Comparison of ENCODE assay signal across 14 mouse cellular contexts in the genomic region with DNA sequence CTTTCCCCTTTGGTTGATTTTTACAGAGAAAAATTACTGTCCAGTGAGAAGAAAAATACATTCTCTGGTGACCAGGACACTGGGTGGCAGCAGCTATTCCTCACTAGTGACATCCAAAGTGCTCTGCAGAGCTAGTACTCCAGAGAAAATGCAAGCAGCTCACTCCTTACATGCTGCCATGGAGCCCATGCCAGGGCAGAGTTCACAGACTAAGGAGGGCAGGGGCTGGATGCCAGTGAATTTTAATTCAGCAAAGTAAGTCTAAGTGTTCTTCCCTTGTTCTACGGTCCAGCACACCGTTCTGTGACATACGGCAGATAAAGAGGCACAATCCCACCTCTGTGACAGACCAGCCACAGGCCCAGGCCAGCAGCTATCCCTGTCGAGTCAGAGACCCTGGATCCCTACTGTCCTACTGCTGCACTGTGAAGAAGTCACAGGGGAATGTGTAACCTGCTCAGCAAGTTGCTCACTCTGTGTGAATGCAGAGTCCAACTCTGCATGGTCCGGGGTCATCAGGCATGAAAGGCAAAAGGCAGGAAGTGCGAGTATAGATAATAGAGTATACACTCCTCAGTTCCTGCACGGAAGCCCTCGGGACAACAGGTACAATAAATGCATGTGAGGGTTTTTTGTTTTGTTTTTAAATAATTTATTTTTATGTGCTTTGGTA. TPM values are rescaled to one million over a fixed set of nuclear protein-coding genes. Genes with fewer than 3 reads are reported as not detected.
DNase-seq lines count a peak whose midpoint lies in the region; ATAC-seq and TF ChIP-seq lines count a peak whose summit lies in the region.
"Had no signal": no experiment of that assay in that cellular context is flagged by ENCODE, and none has a peak within 500 bp of the region (broad histone marks: within the 10 kb centered on the region; RNA-seq: fewer than 3 reads in every experiment).

No protein-coding gene starts in this region.

- peaks cover 29 to 47% of the 10 kb centered on the region in 2 experiments for H3K4me1 ChIP-seq in heart, embryonic 14.5 days (ENCODE audit: control insufficient read depth in 2 of 2, insufficient read depth in 2 of 2, low read length in 2 of 2)
- peaks cover 100% of the 10 kb centered on the region for H3K4me1 ChIP-seq in megakaryocyte, embryonic 14.5 days
- H3K4me1 ChIP-seq in kidney, postnatal 0 days (replicated peaks; ENCODE audit: insufficient read depth, low read length): no peaks in the 10 kb centered on the region

- ATAC-seq in heart, embryonic 14.5 days (ENCODE audit: insufficient number of reproducible peaks, insufficient read depth, low FRiP score, low read depth): no peak
- ATAC-seq in megakaryocyte, adult 5-6 weeks (ENCODE audit: poor library complexity, severe bottlenecking): no peak
- no peak for ATAC-seq in kidney, postnatal 0 days (replicated peaks; ENCODE audit: low FRiP score, low read depth)
- ATAC-seq: activated CD4-positive, CD25-positive, alpha-beta regulatory T cell, adult 4 months had no signal

- 33% methylated on average over 8 of the region's 8 CpGs for WGBS in heart, embryonic 14.5 days
- 78% methylated on average over 8 of the region's 8 CpGs for WGBS in kidney, postnatal 0 days

- DNase-seq in heart, postnatal 36 days: no peak
- DNase-seq in kidney, postnatal 0 days (ENCODE audit: low spot score): no peak
- no peak for DNase-seq in embryo, embryonic 9.5 days (ENCODE audit: extremely low spot score)
- DNase-seq in layer of hippocampus, postnatal 36 days: no peak
- DNase-seq: cerebellum, adult 8-10 months; midbrain, embryonic 14.5 days; retina, postnatal 1 day; right cerebral cortex, postnatal 4 days had no signal

- TF ChIP-seq CTCF in kidney, postnatal 0 days (IDR thresholded peaks at IDR 0.05; ENCODE audit: low read depth): no peak

- H3K9ac ChIP-seq in heart, embryonic 14.5 days (ENCODE audit: low read length): no peak overlapping the region
- H3K9ac ChIP-seq in kidney, postnatal 0 days (ENCODE audit: low read depth, low read length): no peak overlapping the region

- H3K4me3 ChIP-seq in heart, embryonic 14.5 days (ENCODE audit: control insufficient read depth in 1 of 2, insufficient read depth in 1 of 2, low read depth in 1 of 2, low read length in 2 of 2): no peak overlapping the region
- H3K4me3 ChIP-seq in megakaryocyte, embryonic 14.5 days (replicated peaks): peak overlapping the region; percentile 29
- H3K4me3 ChIP-seq in kidney, postnatal 0 days (replicated peaks; ENCODE audit: low read depth, low read length): no peak overlapping the region
- H3K4me3 ChIP-seq: myocyte had no signal

- intact Hi-C loops in heart, postnatal 36 days (cut with DNase I): no loop called here

- no peaks in the 10 kb centered on the region for H3K27me3 ChIP-seq in heart, embryonic 14.5 days (ENCODE audit: control insufficient read depth, insufficient read depth, low read length)
- H3K27me3 ChIP-seq in megakaryocyte, embryonic 14.5 days (replicated peaks): no peaks in the 10 kb centered on the region
- H3K27me3 ChIP-seq in kidney, postnatal 0 days (ENCODE audit: insufficient read depth, low read length): no peaks in the 10 kb centered on the region
- H3K27me3 ChIP-seq: Patski had no signal

- H3K36me3 ChIP-seq in heart, embryonic 14.5 days (ENCODE audit: control insufficient read depth, insufficient read depth, low read length): peaks cover 71% of the 10 kb centered on the region
- peaks cover 96% of the 10 kb centered on the region for H3K36me3 ChIP-seq in megakaryocyte, embryonic 14.5 days (replicated peaks; ENCODE audit: low read length)
- peaks cover 59% of the 10 kb centered on the region for H3K36me3 ChIP-seq in kidney, postnatal 0 days (ENCODE audit: insufficient read depth, low read length)

- H3K9me3 ChIP-seq in heart, embryonic 14.5 days (ENCODE audit: control insufficient read depth, low read length): no peaks in the 10 kb centered on the region
- H3K9me3 ChIP-seq in megakaryocyte, embryonic 14.5 days: no peaks in the 10 kb centered on the region
- H3K9me3 ChIP-seq in kidney, postnatal 0 days (replicated peaks; ENCODE audit: low read length): no peaks in the 10 kb centered on the region

- no peak overlapping the region for H3K4me2 ChIP-seq in heart, embryonic 14.5 days (ENCODE audit: low read length)
- no peak overlapping the region for H3K4me2 ChIP-seq in kidney, postnatal 0 days (ENCODE audit: low read length)

- H3K27ac ChIP-seq in heart, embryonic 14.5 days (replicated peaks in 1 of 2; ENCODE audit: control insufficient read depth in 1 of 2, insufficient read depth in 1 of 2, low read depth in 2 of 2, low read length in 2 of 2): peak overlapping the region; percentile 93 to 95
- H3K27ac ChIP-seq in kidney, postnatal 0 days: 0 out of 2 replicates have a peak overlapping the region, but pooled peaks have one; percentile 48

RNA-seq across cellular contexts. Expression of a gene that starts 19.5 kb away (rescaled TPM):
- polyA plus RNA-seq in heart, embryonic 14.5 days (2014; fragmentation: Nextera tagmentation; extraction: Ambion mirVana): 121 and 128 TPM in 2 replicates
- 10 to 100 TPM; 32.2 to 32.4 TPM for total RNA-seq in heart, postnatal 36 days (2021)
- polyA plus RNA-seq in megakaryocyte, embryonic 14.5 days (2012; ENCODE audit: insufficient read depth, low replicate concordance): 83.6 and 311 TPM in 2 replicates
- total RNA-seq in megakaryocyte, adult 5-6 weeks (2015): 0.04 and 0.30 TPM in 2 replicates
- 0.22 and 1.3 TPM in 2 replicates for total RNA-seq in megakaryocyte, adult 5-6 weeks (2017)
- polyA plus RNA-seq in kidney, postnatal 0 days (2015; fragmentation: Nextera tagmentation; extraction: Ambion mirVana): 136 and 154 TPM in 2 replicates
- 100 to 1,000 TPM; 185 to 189 TPM for total RNA-seq in layer of hippocampus, postnatal 36 days (2021)

Comparison
In these comparisons a context has a peak if more than half of its experiments do, and no peak if none do; other contexts are left out.
1. RNA of a gene that starts 19.5 kb away (total RNA-seq): 185 to 189 TPM in layer of hippocampus, postnatal 36 days and 32.2 to 32.4 TPM in heart, postnatal 36 days; 0.04 to 1.3 TPM in megakaryocyte, adult 5-6 weeks; every median in the first group is over 10 times any median in the second.